Mouse (Mus musculus): ENCODE results near the gene Glul. TPM values are rescaled to one million over a fixed set of nuclear protein-coding genes. Genes with fewer than 3 reads are reported as not detected.

Gene Glul
- polyA plus RNA-seq, 1 experiment from 2014 or later: 62.5 TPM

DNA sequence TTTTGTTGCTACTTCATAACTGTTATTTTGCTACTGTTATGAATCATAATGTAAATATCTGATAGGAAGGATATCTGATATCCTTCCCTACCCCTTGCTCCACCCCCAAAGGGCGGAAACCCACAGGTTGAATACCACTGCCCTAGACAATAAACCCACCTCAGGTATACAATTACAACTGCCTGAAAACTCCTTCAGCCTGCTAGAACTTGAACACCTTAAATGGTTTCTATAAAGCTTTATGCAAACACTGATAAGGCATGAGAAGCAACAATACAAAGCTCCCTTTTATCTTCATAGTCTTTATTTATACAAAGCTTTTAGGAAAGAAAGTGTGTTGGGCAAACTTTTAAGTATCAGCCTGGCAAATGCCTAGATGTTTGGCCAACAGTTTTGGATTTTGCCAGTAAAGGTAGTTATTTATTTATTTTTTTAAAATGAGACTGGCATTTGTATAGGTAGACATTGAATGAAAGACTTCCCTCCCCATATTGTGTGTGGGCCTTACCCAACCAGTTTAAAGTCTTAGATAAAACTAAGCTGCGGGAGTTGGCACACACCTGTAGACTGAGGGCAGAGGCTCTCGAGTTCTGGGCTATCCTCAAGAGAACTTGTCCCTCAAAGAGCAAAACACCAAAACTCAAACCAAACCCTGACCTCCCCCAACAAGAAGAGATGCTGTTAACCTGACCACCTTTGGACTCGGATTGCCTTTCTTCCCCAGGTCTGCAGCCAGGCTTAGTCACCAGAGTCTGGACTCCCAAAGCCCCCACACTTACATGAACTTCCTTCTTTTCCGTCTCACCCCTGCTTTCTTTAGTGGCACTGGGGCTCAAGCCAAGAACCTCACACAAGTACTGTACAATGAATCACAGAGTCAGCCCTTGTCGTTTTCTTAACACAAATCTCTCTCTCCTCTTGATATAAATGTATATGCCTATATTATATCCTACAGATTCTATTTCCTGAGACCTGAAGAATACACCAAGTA is 24.9 kb downstream of the Glul start:
- WGBS: 86% methylated on average over 6 of the region's 6 CpGs
- no peak overlapping the region for H3K4me3 ChIP-seq (ENCODE audit: control insufficient read depth in 1 of 2, insufficient read depth in 1 of 2, low read depth in 1 of 2, low read length in 2 of 2)
- no peak for ATAC-seq (ENCODE audit: insufficient number of reproducible peaks, insufficient read depth, low FRiP score, low read depth)

DNA sequence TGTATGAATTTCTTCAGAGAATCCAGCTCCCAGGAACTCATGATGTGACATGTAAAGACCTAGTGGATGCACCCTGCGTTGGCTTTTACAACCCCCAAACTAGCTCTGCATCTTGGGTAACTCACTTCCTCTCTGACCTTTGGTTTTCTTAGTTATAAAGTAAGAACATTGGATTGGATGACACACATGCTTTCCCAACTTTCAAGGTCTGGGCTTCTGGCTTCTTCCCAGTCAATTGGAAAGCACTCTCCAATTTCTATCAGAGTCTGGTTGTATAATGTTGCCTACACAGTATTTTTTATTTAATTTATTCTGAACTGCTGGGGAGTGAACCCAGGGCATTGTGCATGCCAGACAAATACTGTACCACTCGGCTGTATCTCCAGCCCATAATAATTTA is 30.7 kb downstream of the Glul start:
- 82% methylated on average over 2 of the region's 2 CpGs for WGBS
- H3K9ac ChIP-seq (ENCODE audit: low read length): no peak overlapping the region
- no peak overlapping the region for H3K4me2 ChIP-seq (ENCODE audit: low read length)
- no peaks in the 10 kb centered on the region for H3K9me3 ChIP-seq (ENCODE audit: control insufficient read depth, low read length)
- H3K4me1 ChIP-seq (ENCODE audit: control insufficient read depth in 2 of 2, insufficient read depth in 2 of 2, low read length in 2 of 2): no peaks in the 10 kb centered on the region
- no peak overlapping the region for H3K4me3 ChIP-seq (ENCODE audit: control insufficient read depth in 1 of 2, insufficient read depth in 1 of 2, low read depth in 1 of 2, low read length in 2 of 2)
- no peaks in the 10 kb centered on the region for H3K27me3 ChIP-seq (ENCODE audit: control insufficient read depth, insufficient read depth, low read length)
- ATAC-seq (ENCODE audit: insufficient number of reproducible peaks, insufficient read depth, low FRiP score, low read depth): no peak
- no peaks in the 10 kb centered on the region for H3K36me3 ChIP-seq (ENCODE audit: control insufficient read depth, insufficient read depth, low read length)
- no peak overlapping the region for H3K27ac ChIP-seq (replicated peaks in 1 of 2; ENCODE audit: control insufficient read depth in 1 of 2, insufficient read depth in 1 of 2, low read depth in 2 of 2, low read length in 2 of 2)

More for the DNA sequence above, 24.9 kb downstream of the Glul start:
- Histone ChIP-seq H3K36me3 (ENCODE audit: control insufficient read depth, insufficient read depth, low read length) (no peaks in the 10 kb centered on the region), H3K9ac (ENCODE audit: low read length) (no peak overlapping the region), H3K27me3 (ENCODE audit: control insufficient read depth, insufficient read depth, low read length) (no peaks in the 10 kb centered on the region), H3K27ac (replicated peaks in 1 of 2; ENCODE audit: control insufficient read depth in 1 of 2, insufficient read depth in 1 of 2, low read depth in 2 of 2, low read length in 2 of 2) (no peak overlapping the region), H3K9me3 (ENCODE audit: control insufficient read depth, low read length) (no peaks in the 10 kb centered on the region), H3K4me2 (ENCODE audit: low read length) (no peak overlapping the region), H3K4me1 (ENCODE audit: control insufficient read depth in 2 of 2, insufficient read depth in 2 of 2, low read length in 2 of 2) (peaks cover 7 to 8% of the 10 kb centered on the region in 2 experiments)

DNA sequence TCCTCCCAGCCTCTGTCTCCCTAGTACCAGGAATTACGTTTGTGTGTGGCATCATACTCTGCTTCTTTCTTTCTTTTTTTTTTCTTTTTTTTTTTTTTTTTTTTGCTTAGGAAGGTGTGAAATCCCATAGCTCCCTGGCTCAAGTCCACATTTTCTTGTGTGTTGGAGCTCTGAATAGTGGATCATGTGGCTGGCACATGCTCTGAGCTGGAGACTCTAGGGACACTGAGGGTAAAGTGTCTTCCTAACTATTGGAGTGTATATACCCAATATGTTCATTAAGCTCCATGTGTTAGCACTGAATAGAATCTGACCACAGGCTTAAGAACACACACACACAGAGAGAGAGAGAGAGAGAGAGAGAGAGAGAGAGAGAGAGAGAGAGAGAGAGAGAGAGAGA is 34.0 kb downstream of the Glul start:
- no peaks in the 10 kb centered on the region for H3K9me3 ChIP-seq (ENCODE audit: control insufficient read depth, low read length)
- H3K27me3 ChIP-seq (ENCODE audit: control insufficient read depth, insufficient read depth, low read length): no peaks in the 10 kb centered on the region
- no peaks in the 10 kb centered on the region for H3K4me1 ChIP-seq (ENCODE audit: control insufficient read depth in 2 of 2, insufficient read depth in 2 of 2, low read length in 2 of 2)
- H3K9ac ChIP-seq (ENCODE audit: low read length): no peak overlapping the region
- WGBS: 65% methylated on average over 1 of the region's 1 CpGs
- no peak for ATAC-seq (ENCODE audit: insufficient number of reproducible peaks, insufficient read depth, low FRiP score, low read depth)
- no peak overlapping the region for H3K4me3 ChIP-seq (ENCODE audit: control insufficient read depth in 1 of 2, insufficient read depth in 1 of 2, low read depth in 1 of 2, low read length in 2 of 2)
- no peak overlapping the region for H3K4me2 ChIP-seq (ENCODE audit: low read length)
- no peaks in the 10 kb centered on the region for H3K36me3 ChIP-seq (ENCODE audit: control insufficient read depth, insufficient read depth, low read length)
- H3K27ac ChIP-seq (replicated peaks in 1 of 2; ENCODE audit: control insufficient read depth in 1 of 2, insufficient read depth in 1 of 2, low read depth in 2 of 2, low read length in 2 of 2): no peak overlapping the region

DNA sequence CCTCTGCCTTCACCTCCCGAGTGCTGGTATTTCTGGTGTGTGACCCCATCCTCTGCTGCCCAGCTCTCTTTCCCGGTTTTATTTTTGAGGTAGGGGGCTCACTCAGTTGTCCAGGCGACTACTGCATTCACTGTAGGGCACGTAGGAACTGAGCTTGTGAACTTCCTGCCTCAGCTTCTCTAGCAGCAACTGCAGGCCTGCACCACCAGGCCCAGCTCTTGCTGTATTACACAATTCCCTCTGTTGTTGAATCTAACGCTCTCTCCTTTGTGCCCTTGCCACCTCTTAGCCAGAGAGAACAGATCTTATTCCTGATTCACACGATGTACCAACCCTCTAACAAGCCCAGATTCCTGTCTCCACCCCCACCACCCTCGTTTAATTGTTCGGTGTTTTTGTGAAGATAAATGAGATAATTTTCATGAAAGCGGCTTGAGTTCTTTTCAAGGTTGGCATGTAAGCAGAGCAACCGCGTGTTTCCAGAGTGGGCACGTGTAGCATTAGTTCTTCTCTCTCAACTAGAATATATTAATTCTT is 36.2 kb downstream of the Glul start:
- H3K4me2 ChIP-seq (ENCODE audit: low read length): no peak overlapping the region
- H3K9me3 ChIP-seq (ENCODE audit: control insufficient read depth, low read length): no peaks in the 10 kb centered on the region
- no peaks in the 10 kb centered on the region for H3K27me3 ChIP-seq (ENCODE audit: control insufficient read depth, insufficient read depth, low read length)
- WGBS: 74% methylated on average over 12 of the region's 12 CpGs
- no peak overlapping the region for H3K27ac ChIP-seq (replicated peaks in 1 of 2; ENCODE audit: control insufficient read depth in 1 of 2, insufficient read depth in 1 of 2, low read depth in 2 of 2, low read length in 2 of 2)
- no peak for ATAC-seq (ENCODE audit: insufficient number of reproducible peaks, insufficient read depth, low FRiP score, low read depth)
- H3K9ac ChIP-seq (ENCODE audit: low read length): no peak overlapping the region
- H3K4me3 ChIP-seq (ENCODE audit: control insufficient read depth in 1 of 2, insufficient read depth in 1 of 2, low read depth in 1 of 2, low read length in 2 of 2): no peak overlapping the region
- H3K36me3 ChIP-seq (ENCODE audit: control insufficient read depth, insufficient read depth, low read length): no peaks in the 10 kb centered on the region
- no peaks in the 10 kb centered on the region for H3K4me1 ChIP-seq (ENCODE audit: control insufficient read depth in 2 of 2, insufficient read depth in 2 of 2, low read length in 2 of 2)

DNA sequence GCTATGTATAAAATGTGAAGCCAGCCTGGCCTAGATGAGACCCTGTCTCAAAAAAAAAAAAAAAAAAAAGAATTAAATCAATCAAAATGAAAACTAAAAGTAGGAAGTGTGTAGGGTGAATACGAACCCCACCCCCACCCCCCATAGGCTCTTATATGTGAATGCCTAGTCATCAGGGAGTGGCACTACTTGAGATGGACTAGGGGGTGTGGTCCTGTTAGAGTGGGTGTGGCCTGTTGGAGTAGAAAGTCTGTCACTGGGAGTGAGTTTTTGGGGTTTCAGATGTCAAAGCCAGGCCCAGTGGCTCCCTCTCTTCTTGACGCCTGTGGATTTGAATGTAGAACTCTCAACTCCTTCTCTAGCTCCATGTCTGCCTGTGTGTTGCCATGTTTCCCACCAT is 37.3 kb downstream of the Glul start:
- H3K4me2 ChIP-seq (ENCODE audit: low read length): no peak overlapping the region
- no peaks in the 10 kb centered on the region for H3K27me3 ChIP-seq (ENCODE audit: control insufficient read depth, insufficient read depth, low read length)
- H3K4me3 ChIP-seq (ENCODE audit: control insufficient read depth in 1 of 2, insufficient read depth in 1 of 2, low read depth in 1 of 2, low read length in 2 of 2): no peak overlapping the region
- no peak overlapping the region for H3K27ac ChIP-seq (replicated peaks in 1 of 2; ENCODE audit: control insufficient read depth in 1 of 2, insufficient read depth in 1 of 2, low read depth in 2 of 2, low read length in 2 of 2)
- H3K9me3 ChIP-seq (ENCODE audit: control insufficient read depth, low read length): no peaks in the 10 kb centered on the region
- H3K36me3 ChIP-seq (ENCODE audit: control insufficient read depth, insufficient read depth, low read length): no peaks in the 10 kb centered on the region
- no peak for ATAC-seq (ENCODE audit: insufficient number of reproducible peaks, insufficient read depth, low FRiP score, low read depth)
- WGBS: 95% methylated on average over 2 of the region's 2 CpGs
- H3K9ac ChIP-seq (ENCODE audit: low read length): no peak overlapping the region
- H3K4me1 ChIP-seq (ENCODE audit: control insufficient read depth in 2 of 2, insufficient read depth in 2 of 2, low read length in 2 of 2): no peaks in the 10 kb centered on the region

DNA sequence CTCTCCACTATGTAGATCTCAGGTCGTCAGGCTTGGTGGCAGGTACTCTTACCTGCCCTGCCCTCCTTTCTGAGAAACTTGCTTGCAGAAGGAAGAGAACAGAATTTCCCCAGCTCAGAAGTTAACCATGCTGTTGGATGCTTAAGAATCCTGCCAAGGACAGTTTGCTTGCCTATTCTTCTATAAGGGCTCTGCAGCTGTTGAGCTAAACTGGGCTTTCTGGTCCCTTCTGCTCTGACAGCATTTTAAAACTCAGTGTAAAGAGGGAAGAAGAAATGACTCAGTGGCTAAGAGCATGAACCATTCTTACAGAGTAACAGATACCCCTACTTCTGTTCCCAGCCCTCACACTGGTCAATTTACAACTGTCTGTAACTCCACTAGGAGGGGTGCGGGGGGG is 41.2 kb downstream of the Glul start:
- no peak overlapping the region for H3K27ac ChIP-seq (replicated peaks in 1 of 2; ENCODE audit: control insufficient read depth in 1 of 2, insufficient read depth in 1 of 2, low read depth in 2 of 2, low read length in 2 of 2)
- H3K4me3 ChIP-seq (ENCODE audit: control insufficient read depth in 1 of 2, insufficient read depth in 1 of 2, low read depth in 1 of 2, low read length in 2 of 2): no peak overlapping the region

DNA sequence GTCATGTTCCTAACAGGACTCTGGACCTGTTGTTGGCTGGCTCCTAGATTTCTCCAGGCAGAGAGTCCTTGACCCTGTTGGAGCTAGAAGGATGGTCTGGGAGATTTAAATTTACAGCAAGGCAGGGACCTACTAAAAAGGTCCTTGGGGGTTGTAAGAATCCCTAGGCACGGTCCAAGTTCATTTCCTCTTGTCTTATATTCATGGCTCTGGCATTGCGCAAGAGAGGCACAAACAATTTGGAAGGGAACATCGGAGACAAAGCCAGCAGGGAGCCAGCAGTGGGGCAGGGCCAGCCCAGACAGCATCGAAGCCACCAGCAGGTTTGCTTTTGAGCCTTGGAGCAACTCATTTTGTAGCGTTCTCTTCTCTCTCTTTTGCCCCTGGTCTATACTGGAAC is 45.4 kb downstream of the Glul start:
- H3K4me2 ChIP-seq (ENCODE audit: low read length): no peak overlapping the region
- no peaks in the 10 kb centered on the region for H3K36me3 ChIP-seq (ENCODE audit: control insufficient read depth, insufficient read depth, low read length)
- WGBS: 81% methylated on average over 5 of the region's 5 CpGs
- H3K27ac ChIP-seq (replicated peaks in 1 of 2; ENCODE audit: control insufficient read depth in 1 of 2, insufficient read depth in 1 of 2, low read depth in 2 of 2, low read length in 2 of 2): no peak overlapping the region
- no peaks in the 10 kb centered on the region for H3K4me1 ChIP-seq (ENCODE audit: control insufficient read depth in 2 of 2, insufficient read depth in 2 of 2, low read length in 2 of 2)
- no peaks in the 10 kb centered on the region for H3K9me3 ChIP-seq (ENCODE audit: control insufficient read depth, low read length)
- no peak for ATAC-seq (ENCODE audit: insufficient number of reproducible peaks, insufficient read depth, low FRiP score, low read depth)
- no peak overlapping the region for H3K9ac ChIP-seq (ENCODE audit: low read length)
- H3K27me3 ChIP-seq (ENCODE audit: control insufficient read depth, insufficient read depth, low read length): no peaks in the 10 kb centered on the region
- no peak overlapping the region for H3K4me3 ChIP-seq (ENCODE audit: control insufficient read depth in 1 of 2, insufficient read depth in 1 of 2, low read depth in 1 of 2, low read length in 2 of 2)

More for the DNA sequence above, 41.2 kb downstream of the Glul start:
- no peak for ATAC-seq (ENCODE audit: insufficient number of reproducible peaks, insufficient read depth, low FRiP score, low read depth)
- H3K36me3 ChIP-seq (ENCODE audit: control insufficient read depth, insufficient read depth, low read length): no peaks in the 10 kb centered on the region
- H3K9ac ChIP-seq (ENCODE audit: low read length): no peak overlapping the region
- H3K9me3 ChIP-seq (ENCODE audit: control insufficient read depth, low read length): no peaks in the 10 kb centered on the region
- H3K27me3 ChIP-seq (ENCODE audit: control insufficient read depth, insufficient read depth, low read length): no peaks in the 10 kb centered on the region
- WGBS: 81% methylated on average over 2 of the region's 2 CpGs
- no peak overlapping the region for H3K4me2 ChIP-seq (ENCODE audit: low read length)
- H3K4me1 ChIP-seq (ENCODE audit: control insufficient read depth in 2 of 2, insufficient read depth in 2 of 2, low read length in 2 of 2): no peaks in the 10 kb centered on the region
